Mouse (Mus musculus): ENCODE data around the gene Tmem150c.

- TF ChIP-seq CTCF (IDR thresholded peaks at IDR 0.05; ENCODE audit: low read depth, low read length) (no peak), POLR2A (IDR thresholded peaks at IDR 0.05; ENCODE audit: borderline replicate concordance, low read depth, low read length) (no peak)
These were observed 74.5 kb downstream of the Tmem150c start for GRCm38 (mm10) chr5:100085097-100085496.
